Mouse (Mus musculus) cortical plate, adult 2 months (tissue): Measurements from ENCODE around the gene Armc7.

ENCODE experiments used
- CTCF ChIP-seq: fragments of 200-500 bp; IDR thresholded peaks from 2 replicates; pipeline ENCODE4 v1.5.1; 2011; ENCODE audit warnings: mild to moderate bottlenecking, control low read depth, low read length; ENCODE audit not compliant: insufficient read depth; ENCODE audit errors: extremely low read depth
- POLR2A ChIP-seq: fragments of 200-500 bp; IDR thresholded peaks from 2 replicates; pipeline ENCODE4 v1.6.1; 2011; ENCODE audit warnings: mild to moderate bottlenecking, low read length, control low read depth; ENCODE audit not compliant: insufficient read depth; ENCODE audit errors: extremely low read depth

GRCm38 (mm10) chr11:115473626-115474275, 1.7 kb upstream of the Armc7 start:
- peak; percentile 99 for TF ChIP-seq CTCF
- no peak; the same call in 1 of the 2 replicates for TF ChIP-seq POLR2A
